In genomic region chr14:56778933-56779300, GRCm38 (mm10) we compare ENCODE assay signal across 8 mouse cellular contexts. TPM values are rescaled to one million over a fixed set of nuclear protein-coding genes. Genes with fewer than 3 reads are reported as not detected.
DNase-seq lines count a peak whose midpoint lies in the region; ATAC-seq and TF ChIP-seq lines count a peak whose summit lies in the region.

No protein-coding gene starts in this region.

- no peak for TF ChIP-seq POLR2A in ES-Bruce4 (IDR thresholded peaks at IDR 0.05; ENCODE audit: insufficient read depth, low read length)

- TF ChIP-seq CTCF in ES-Bruce4 (IDR thresholded peaks at IDR 0.05; ENCODE audit: low read depth, low read length): no peak
- TF ChIP-seq CTCF in liver, postnatal 0 days (IDR thresholded peaks at IDR 0.05; ENCODE audit: low read depth): no peak

- peak overlapping the region; percentile 90 for H3K27ac ChIP-seq in heart, embryonic 11.5 days (ENCODE audit: low read depth, low read length)
- H3K27ac ChIP-seq in ES-Bruce4 (ENCODE audit: insufficient read depth, low read length): peak overlapping the region; percentile 27; the same call in 1 of the 2 replicates
- peak overlapping the region; percentile 96 for H3K27ac ChIP-seq in forebrain, embryonic 15.5 days (replicated peaks)
- H3K27ac ChIP-seq in liver, postnatal 0 days (ENCODE audit: low read depth): peak overlapping the region; percentile 88

- no peak for DNase-seq in heart, adult 11 months
- DNase-seq in liver, postnatal 0 days: no peak
- no peak for DNase-seq in cerebellum, adult 18-20 months
- no peak for DNase-seq in frontal cortex, adult 2 months (ENCODE audit: extremely low spot score in 1 of 2, low spot score in 1 of 2)
- no peak for DNase-seq in ovary, postnatal 10 days (ENCODE audit: low spot score)

- peak overlapping the region; percentile 59 for H3K9ac ChIP-seq in heart, embryonic 11.5 days (ENCODE audit: low read depth, low read length)
- peak overlapping the region; percentile 87 for H3K9ac ChIP-seq in ES-Bruce4 (ENCODE audit: low read depth, poor library complexity, severe bottlenecking)
- peak overlapping the region; percentile 82 for H3K9ac ChIP-seq in forebrain, embryonic 15.5 days (replicated peaks)
- peak overlapping the region; percentile 87; the same call in 1 of the 2 replicates for H3K9ac ChIP-seq in liver, postnatal 0 days (replicated peaks)

- no peak for TF ChIP-seq EP300 in ES-Bruce4 (IDR thresholded peaks at IDR 0.05; ENCODE audit: insufficient read depth, low read depth, low read length)
- no peak for TF ChIP-seq EP300 in liver, postnatal 0 days (IDR thresholded peaks at IDR 0.05; ENCODE audit: low read depth)

- peak overlapping the region; percentile 59 for H3K4me2 ChIP-seq in heart, embryonic 11.5 days
- H3K4me2 ChIP-seq in forebrain, embryonic 15.5 days (replicated peaks): peak overlapping the region; percentile 77
- peak overlapping the region; percentile 94 for H3K4me2 ChIP-seq in liver, postnatal 0 days (ENCODE audit: low read depth, low read length)

- H3K36me3 ChIP-seq in heart, embryonic 11.5 days (ENCODE audit: control insufficient read depth, insufficient read depth, low read length): no peaks in the 10 kb centered on the region
- H3K36me3 ChIP-seq in ES-Bruce4 (ENCODE audit: control insufficient read depth, insufficient read depth, low read length, poor library complexity, severe bottlenecking): no peaks in the 10 kb centered on the region; the same call in 1 of the 2 replicates
- H3K36me3 ChIP-seq in forebrain, embryonic 15.5 days: no peaks in the 10 kb centered on the region; the same call in 1 of the 2 replicates
- 0 out of 2 replicates have a peak, but pooled peaks cover under 1% of the 10 kb centered on the region for H3K36me3 ChIP-seq in liver, postnatal 0 days (replicated peaks; ENCODE audit: insufficient read depth, low read length)

- peak overlapping the region; percentile 88 for H3K4me3 ChIP-seq in heart, embryonic 11.5 days (ENCODE audit: low read depth, low read length)
- peak overlapping the region; percentile 90 for H3K4me3 ChIP-seq in ES-Bruce4 (ENCODE audit: low read depth, low read length)
- H3K4me3 ChIP-seq in forebrain, embryonic 15.5 days: peak overlapping the region; percentile 79
- peak overlapping the region; percentile 72 for H3K4me3 ChIP-seq in liver, postnatal 0 days (ENCODE audit: low read depth, low read length)

- ATAC-seq in heart, embryonic 11.5 days (replicated peaks; ENCODE audit: insufficient number of reproducible peaks, low FRiP score, low TSS enrichment): no peak; the same call in 1 of the 2 replicates
- peak; percentile 13; the same call in 1 of the 2 replicates for ATAC-seq in forebrain, embryonic 15.5 days (replicated peaks)
- ATAC-seq in liver, postnatal 0 days: no peak

- no peaks in the 10 kb centered on the region for H3K27me3 ChIP-seq in heart, embryonic 11.5 days (ENCODE audit: control insufficient read depth, insufficient read depth, low read length)
- no peaks in the 10 kb centered on the region for H3K27me3 ChIP-seq in ES-Bruce4 (ENCODE audit: control insufficient read depth, insufficient read depth, low read length, poor library complexity, severe bottlenecking)
- no peaks in the 10 kb centered on the region for H3K27me3 ChIP-seq in forebrain, embryonic 15.5 days
- H3K27me3 ChIP-seq in liver, postnatal 0 days (ENCODE audit: insufficient read depth, low read length): no peaks in the 10 kb centered on the region

- 33% methylated on average over 3 of the region's 3 CpGs for WGBS in heart, embryonic 11.5 days (ENCODE audit: insufficient replicate concordance)
- WGBS in forebrain, embryonic 15.5 days: 43% methylated on average over 3 of the region's 3 CpGs
- 11% methylated on average over 3 of the region's 3 CpGs for WGBS in liver, postnatal 0 days (ENCODE audit: insufficient replicate concordance)

- peaks cover 12% of the 10 kb centered on the region for H3K4me1 ChIP-seq in heart, embryonic 11.5 days (ENCODE audit: control insufficient read depth, insufficient read depth, low read length)
- no peaks in the 10 kb centered on the region for H3K4me1 ChIP-seq in ES-Bruce4 (ENCODE audit: control insufficient read depth, insufficient read depth, low read length)
- H3K4me1 ChIP-seq in forebrain, embryonic 15.5 days: peaks cover 24% of the 10 kb centered on the region
- peaks cover 26% of the 10 kb centered on the region for H3K4me1 ChIP-seq in liver, postnatal 0 days (ENCODE audit: insufficient read depth)

- H3K9me3 ChIP-seq in heart, embryonic 11.5 days (replicated peaks; ENCODE audit: control insufficient read depth, low read length): no peaks in the 10 kb centered on the region
- no peaks in the 10 kb centered on the region for H3K9me3 ChIP-seq in ES-Bruce4 (replicated peaks; ENCODE audit: control insufficient read depth, insufficient read depth, low read length, poor library complexity, severe bottlenecking)
- no peaks in the 10 kb centered on the region for H3K9me3 ChIP-seq in forebrain, embryonic 15.5 days
- no peaks in the 10 kb centered on the region for H3K9me3 ChIP-seq in liver, postnatal 0 days (ENCODE audit: low read length)

RNA-seq across cellular contexts. Expression of gene Pspc1, which starts 0.8 kb away (rescaled TPM):
- 33.7 and 36.7 TPM in 2 replicates for polyA plus RNA-seq in heart, embryonic 11.5 days (2014; fragmentation: Nextera tagmentation; extraction: Ambion mirVana)
- polyA plus RNA-seq in ES-Bruce4 (2011; ENCODE audit: insufficient read depth, insufficient read length, low read depth, missing spikeins): 191 and 192 TPM in 2 replicates
- polyA plus RNA-seq in forebrain, embryonic 15.5 days (2015; fragmentation: Nextera tagmentation; extraction: Ambion mirVana): 37.5 and 44.7 TPM in 2 replicates
- polyA plus RNA-seq in liver, postnatal 0 days (2015; fragmentation: Nextera tagmentation; extraction: Ambion mirVana): 6.4 and 7.8 TPM in 2 replicates
- polyA plus RNA-seq in frontal cortex, adult 2 months (2012; rRNA removed): 34.2 and 39.0 TPM in 2 replicates

RNA-seq across cellular contexts. Expression of gene Zmym5, which starts 32.6 kb away (rescaled TPM):
- 17.4 and 18.3 TPM in 2 replicates for polyA plus RNA-seq in heart, embryonic 11.5 days (2014; fragmentation: Nextera tagmentation; extraction: Ambion mirVana)
- 41.9 and 43.8 TPM in 2 replicates for polyA plus RNA-seq in ES-Bruce4 (2011; ENCODE audit: insufficient read depth, insufficient read length, low read depth, missing spikeins)
- 32.0 and 33.5 TPM in 2 replicates for polyA plus RNA-seq in forebrain, embryonic 15.5 days (2015; fragmentation: Nextera tagmentation; extraction: Ambion mirVana)
- polyA plus RNA-seq in liver, postnatal 0 days (2015; fragmentation: Nextera tagmentation; extraction: Ambion mirVana): 8.4 and 10.2 TPM in 2 replicates
- 26.9 and 30.9 TPM in 2 replicates for polyA plus RNA-seq in frontal cortex, adult 2 months (2012; rRNA removed)

Comparison
In these comparisons a context has a peak if more than half of its experiments do, and no peak if none do; other contexts are left out.
1. H3K27ac ChIP-seq: peak in every context shown above with its lines; median percentile 96 in forebrain, embryonic 15.5 days; 90 in heart, embryonic 11.5 days; 88 in liver, postnatal 0 days; 27 in ES-Bruce4.